Mouse (Mus musculus) liver, adult 2 months (tissue): Measurements from ENCODE around the gene Col15a1.

Source experiments
- CTCF ChIP-seq: fragments of 200-500 bp; IDR thresholded peaks from 2 replicates; pipeline ENCODE4 v1.5.1; 2011; ENCODE audit warnings: low read depth, low read length, control low read depth
- POLR2A ChIP-seq: fragments of 200-500 bp; IDR thresholded peaks from 2 replicates; pipeline ENCODE4 v1.6.1; 2011; ENCODE audit warnings: low read length, control low read depth; ENCODE audit not compliant: insufficient read depth; ENCODE audit errors: extremely low read depth

DNA sequence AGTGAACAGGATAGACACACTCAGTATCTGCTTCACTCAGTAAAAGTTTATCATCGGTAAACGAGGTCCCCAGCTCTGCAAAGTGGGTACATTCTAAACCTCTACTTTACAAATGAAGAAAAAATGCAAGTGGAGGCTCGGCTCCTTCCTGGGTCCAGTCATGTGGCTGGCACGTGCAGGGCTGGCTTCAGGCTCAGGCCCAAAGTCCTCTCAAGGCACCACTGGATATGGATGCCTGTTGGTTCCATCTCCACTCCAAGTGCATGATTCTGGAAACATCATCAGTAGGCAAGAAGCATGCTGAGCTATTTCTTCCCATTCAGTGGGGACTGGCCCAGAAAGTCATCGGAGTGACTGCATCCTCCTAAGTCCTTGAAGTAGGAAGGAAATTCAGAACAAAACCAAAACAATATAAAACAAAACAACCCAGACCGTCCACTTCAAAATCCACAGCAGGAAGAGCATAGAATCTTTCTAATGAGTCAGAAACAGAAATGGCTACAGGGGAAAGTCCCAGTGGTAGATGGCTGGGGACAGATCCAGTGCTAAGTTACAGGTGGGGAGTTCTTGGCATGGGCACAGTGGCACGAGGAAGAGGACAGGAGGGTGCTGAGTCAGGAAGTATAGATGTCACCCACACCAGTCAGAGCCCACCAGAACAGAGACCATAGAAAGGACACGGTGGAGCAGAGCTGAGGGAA lies 105.9 kb downstream of the Col15a1 start:
- TF ChIP-seq POLR2A: no peak
- no peak for TF ChIP-seq CTCF
